Mouse (Mus musculus): Measurements from ENCODE around the gene Slc25a45.

Gene Slc25a45

DNA sequence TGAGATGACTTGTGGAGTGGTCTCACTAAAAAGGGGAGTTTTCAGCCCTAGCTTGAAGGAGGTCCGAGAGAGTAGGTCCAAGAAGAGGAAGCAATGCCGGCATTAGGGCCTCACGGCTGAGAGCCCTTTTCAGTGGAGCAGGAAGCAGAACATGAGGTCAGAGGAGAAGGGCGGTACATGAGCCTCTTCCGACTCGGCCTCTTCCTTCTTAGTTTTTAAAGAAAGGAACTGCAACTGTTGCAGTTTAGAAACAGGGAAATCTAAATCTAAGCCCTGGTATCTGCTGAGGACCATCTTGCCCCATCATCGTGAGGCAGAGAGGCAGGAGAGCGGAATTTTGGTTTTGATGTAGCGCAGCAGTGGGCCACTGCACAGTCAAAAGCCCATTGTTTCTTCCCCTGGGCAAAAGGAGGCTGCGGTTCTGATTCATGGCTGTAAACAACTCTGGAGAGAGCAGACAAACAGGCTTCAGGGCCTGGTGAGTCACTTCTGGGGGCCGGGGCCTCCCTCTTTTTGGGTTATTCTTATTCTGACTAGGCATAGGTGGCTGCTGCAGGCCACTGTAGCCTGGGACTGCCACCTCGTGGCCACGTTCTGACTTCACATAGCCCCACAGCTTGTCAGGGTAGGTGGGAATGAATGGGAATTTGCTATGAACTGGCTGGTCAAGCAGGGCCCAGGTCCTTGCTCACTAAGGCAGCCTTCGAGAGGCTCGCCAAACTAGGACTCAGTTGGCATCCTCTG is at the start of gene Slc25a45:
Slc25a45 (plus strand) TSS at position 191 of the 744 bp plus-strand sequence.
- TF ChIP-seq GATA4 (IDR thresholded peaks at IDR 0.05; ENCODE audit: insufficient replicate concordance, low read length), result no peak

DNA sequence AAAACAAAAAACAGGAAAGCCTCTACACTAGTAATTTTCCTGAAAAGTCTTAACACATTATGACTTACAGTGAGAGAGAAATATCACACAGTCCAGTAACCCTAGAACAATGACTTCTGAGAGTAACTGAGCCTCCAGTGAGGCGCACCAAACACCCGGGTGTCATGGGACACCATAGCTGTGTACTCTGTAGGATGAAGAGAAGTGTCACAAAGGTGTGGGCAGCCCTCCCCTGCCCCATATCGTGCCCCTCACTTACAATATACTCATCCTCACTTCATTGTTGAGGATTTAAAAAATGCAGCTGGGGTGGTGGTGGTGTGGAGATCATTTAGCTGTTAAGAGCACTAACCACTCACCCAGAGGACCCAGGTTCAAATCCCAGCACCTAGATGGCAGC is 49.5 kb upstream of the Slc25a45 start:
- no peak for TF ChIP-seq GATA4 (IDR thresholded peaks at IDR 0.05; ENCODE audit: insufficient replicate concordance, low read length)

DNA sequence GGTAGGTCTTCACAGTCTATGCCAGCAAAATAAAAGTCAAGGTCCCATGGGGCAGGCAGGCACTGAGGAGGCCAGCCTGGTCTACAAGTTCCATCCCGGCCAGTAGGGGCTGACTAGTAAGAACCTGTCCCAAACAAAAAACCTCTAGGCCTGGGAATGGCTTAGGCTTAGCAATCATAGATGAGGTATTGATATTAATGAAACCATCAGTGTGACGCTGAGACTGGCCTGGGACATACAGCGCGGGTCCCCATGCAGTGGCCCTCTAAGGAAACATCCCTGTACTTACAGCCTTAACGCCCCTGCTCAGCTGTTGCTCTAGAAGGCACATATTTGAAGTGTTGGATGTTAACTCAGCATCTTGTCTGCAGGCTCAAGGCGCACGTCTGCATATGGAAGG is 48.7 kb upstream of the Slc25a45 start:
- TF ChIP-seq GATA4 (IDR thresholded peaks at IDR 0.05; ENCODE audit: insufficient replicate concordance, low read length), result no peak

DNA sequence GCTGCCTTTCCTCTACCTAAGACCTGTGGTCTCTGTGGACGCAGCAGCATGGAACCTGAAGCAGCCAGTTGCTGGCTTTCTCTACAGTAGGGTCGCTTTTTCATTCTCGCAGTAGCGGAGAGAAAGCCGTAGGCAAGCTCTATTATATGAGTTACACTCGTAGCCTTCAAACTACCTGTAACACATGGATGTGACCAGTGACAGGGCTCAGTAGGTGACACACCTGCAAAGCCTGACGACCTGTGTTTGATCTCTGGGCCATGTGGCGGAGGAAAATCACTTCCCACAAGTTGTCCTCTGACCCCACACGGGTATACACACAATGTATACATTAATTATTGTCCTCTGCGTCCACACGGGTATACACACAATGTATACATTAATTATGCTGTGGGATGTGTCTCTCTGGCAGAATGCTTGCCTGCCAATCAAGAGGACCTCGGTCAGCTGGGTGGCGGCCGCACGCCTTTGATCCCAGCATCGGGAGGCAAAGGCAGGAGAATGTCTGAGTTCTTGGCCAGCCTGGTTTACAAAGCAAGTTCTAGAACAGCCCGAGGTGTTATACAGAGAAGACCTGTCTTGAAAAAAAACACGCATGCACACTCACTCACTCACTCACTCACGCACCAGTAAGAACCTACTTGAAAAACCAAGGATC is 47.5 kb upstream of the Slc25a45 start:
- TF ChIP-seq GATA4 (IDR thresholded peaks at IDR 0.05; ENCODE audit: insufficient replicate concordance, low read length), result no peak

DNA sequence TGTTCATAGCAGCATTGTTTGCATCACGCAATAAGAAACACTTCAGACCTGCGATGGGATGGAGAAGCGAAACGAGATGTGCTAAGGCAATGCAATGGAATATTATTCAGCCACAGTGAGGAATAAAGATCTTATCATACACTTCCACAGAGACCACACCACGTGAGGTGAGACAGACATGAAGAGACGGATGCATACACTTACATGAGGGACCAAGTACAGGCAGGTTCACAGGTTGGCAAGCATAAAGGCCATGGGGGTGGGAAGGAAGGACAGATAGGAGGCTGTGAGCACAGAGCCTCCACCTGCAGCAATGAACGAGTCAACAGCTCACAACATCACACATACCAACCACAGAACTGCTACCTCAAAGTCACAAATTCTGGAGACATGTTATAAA is 46.8 kb upstream of the Slc25a45 start:
- TF ChIP-seq GATA4 (IDR thresholded peaks at IDR 0.05; ENCODE audit: insufficient replicate concordance, low read length), result no peak

DNA sequence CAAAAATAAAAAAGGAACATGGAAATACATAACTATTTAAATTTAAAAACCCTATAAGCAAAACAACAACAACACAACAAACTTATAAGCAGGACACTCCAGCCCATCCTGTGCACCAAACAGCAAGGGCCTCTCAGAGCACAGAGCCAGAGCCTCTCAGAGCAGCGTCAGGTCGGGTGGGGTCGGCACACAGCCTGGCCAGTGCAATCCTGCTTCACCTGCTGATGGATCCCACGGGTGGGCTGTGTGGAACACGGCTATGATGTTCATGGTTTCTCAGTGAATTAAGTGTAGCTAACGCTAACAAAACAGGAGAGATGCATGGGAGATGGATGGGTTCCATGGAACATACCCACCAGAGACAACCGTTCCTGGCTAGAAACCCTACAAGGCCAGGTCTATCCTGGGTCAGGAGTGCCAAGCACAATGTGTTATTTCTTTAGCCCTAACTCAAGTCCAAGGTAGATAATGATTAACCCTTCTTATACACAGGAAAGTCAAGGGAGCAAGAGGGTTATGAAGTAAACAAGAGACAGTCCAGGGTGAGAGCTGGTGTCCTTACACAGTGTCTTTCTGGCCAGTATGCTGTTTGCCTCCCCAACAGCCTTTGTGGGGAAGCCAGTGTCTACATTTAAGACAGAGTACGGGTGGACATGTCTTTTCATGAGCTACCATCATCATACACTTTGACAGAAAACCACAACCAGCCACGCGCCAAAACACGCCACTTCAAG is 46.2 kb upstream of the Slc25a45 start:
- TF ChIP-seq GATA4 (IDR thresholded peaks at IDR 0.05; ENCODE audit: insufficient replicate concordance, low read length), result no peak

DNA sequence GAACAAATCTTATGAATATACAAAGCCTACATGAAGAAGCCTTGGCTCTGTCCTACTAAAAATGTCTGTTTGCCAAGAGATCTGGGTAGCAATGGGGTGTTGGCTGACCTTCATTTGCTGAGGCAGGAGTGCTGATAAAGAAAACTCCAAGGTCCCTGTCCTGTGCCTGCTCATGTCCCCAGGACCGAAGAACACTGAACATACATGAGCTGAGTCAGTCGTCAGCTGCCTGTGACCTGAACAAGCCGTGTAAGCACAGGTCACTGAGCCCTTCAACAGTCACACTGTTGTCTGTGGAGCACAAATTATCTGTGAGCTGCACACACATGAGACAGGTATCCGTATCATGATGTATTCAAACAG is 45.7 kb upstream of the Slc25a45 start:
- TF ChIP-seq GATA4 (IDR thresholded peaks at IDR 0.05; ENCODE audit: insufficient replicate concordance, low read length), result no peak; the same call in 1 of the 2 replicates

DNA sequence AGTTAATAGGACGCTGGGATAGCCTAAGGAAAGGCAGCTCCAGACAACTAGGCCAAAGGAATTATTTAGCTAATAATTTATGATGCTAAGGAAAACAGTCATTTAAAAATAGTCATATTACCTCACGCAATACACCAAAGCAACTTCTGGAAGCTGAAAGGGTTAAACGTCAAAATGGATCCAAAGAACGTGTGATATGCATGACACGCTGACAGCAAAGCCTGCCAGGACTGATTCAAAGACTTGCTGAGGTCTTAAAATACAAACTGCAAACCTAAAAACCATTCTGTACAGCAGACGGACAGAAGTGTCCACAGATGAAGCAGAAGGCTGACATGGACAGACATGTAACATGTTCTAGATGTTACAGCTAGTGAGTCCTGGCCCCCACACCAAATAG is 45.3 kb upstream of the Slc25a45 start:
- no peak for TF ChIP-seq GATA4 (IDR thresholded peaks at IDR 0.05; ENCODE audit: insufficient replicate concordance, low read length)

DNA sequence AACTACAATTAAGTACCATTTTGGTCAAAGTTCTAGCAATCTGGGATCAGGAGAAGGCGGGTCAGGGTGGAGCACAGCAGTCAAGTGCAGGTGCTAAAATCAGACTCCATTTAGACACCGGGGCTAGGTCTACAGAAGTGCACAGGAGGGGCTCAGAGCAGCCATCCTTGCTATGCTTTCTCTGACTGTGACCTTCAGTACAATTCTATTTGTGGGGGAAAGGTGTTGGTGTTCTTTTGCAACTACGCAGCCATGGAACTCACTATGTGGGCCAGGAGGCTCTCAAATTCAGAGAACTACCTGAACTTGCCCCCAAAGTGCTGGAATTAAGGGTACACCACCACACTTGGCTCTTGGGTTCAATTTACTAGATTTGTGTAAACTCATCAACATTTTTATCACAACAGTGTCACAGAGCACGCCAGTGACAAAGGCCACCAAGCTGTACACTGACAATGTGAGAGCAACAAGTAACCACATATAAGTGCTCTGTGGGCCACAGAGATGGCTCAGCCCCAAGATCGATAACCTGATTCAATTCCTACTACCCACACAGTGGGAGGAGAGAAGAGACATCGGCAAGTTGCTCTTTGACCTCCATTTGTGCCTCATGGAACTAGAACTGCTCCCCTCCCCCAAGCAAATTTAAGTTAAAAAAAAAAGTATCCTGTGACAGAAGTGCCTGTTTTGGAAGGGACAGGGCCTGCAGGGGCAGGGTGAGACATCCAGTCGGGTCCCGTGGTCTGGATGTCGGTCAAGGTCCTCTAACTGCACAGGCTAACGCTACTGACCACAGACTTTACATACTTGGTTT is 44.1 kb upstream of the Slc25a45 start:
- TF ChIP-seq GATA4 (IDR thresholded peaks at IDR 0.05; ENCODE audit: insufficient replicate concordance, low read length), result no peak

DNA sequence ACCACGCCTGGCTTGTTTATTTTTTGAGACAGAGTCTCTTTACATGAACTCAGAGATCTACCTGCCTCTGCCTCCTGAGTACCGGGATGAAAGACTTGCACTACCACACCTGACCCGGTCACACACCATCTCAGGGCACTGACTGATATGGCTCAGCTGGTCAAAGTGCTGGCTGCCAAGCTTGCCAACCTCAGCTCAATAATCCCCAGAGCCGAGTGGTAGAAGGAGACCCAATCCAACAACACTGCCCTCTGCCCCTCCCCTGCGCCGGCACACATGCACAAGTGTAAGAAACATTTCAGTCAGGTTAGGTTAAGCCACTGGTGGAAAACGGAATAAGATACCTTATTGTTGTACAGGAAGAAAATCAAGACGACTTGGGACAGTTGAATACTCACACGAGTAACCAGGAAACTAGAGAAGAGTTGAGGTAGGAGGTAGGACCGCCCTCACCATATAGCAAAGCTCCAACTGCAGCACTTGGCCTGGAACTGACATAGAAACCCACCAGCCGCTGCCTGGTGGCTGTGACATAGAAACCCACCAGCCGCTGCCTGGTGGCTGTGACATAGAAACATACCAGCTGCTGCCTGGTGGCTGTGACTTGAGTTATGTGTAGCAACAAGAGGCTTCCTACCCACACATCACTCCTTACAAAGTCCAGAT is 43.2 kb upstream of the Slc25a45 start:
- TF ChIP-seq GATA4 (IDR thresholded peaks at IDR 0.05; ENCODE audit: insufficient replicate concordance, low read length), result peak; percentile 79; the same call in 1 of the 2 replicates

DNA sequence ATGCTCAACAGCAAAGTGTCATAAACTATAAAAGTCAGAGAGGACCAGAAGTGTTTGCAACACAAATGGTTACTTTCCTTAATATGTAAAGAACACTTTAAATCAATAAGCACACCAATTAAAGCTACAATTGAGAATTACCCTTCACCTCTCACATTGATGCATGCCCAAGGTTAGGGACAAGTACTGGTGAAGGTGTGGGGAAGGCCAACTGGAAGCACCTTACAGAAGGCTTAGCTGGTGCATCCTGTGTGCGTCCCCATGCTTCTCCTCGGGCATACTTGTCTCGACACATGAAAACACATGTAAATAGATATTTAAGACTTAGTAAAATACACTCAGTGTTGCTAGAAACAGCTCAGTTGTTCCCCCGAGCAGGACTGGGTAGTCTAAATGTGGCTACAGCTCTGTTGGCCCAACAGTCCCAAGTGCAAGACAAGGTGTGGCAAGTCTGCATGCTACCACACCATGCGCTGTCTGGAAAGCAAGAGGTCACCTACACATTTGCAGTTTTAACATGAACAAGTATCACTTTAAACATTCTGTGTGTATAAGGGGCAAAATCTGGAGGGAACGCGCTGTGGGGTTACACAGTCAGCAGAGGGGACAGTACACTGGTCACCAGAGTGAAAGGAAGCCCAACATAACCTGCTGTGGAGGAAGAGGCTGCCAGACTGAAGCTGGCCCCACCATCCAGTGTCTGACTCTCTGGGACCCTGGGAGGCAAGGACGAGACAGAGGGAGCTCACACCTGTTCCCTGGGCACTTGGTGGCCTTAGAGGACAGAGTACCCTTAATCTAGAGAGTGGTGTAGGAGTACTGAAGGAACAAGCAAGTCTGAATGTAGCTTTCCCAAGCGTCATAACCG is 42.3 kb upstream of the Slc25a45 start:
- TF ChIP-seq GATA4 (IDR thresholded peaks at IDR 0.05; ENCODE audit: insufficient replicate concordance, low read length), result no peak

DNA sequence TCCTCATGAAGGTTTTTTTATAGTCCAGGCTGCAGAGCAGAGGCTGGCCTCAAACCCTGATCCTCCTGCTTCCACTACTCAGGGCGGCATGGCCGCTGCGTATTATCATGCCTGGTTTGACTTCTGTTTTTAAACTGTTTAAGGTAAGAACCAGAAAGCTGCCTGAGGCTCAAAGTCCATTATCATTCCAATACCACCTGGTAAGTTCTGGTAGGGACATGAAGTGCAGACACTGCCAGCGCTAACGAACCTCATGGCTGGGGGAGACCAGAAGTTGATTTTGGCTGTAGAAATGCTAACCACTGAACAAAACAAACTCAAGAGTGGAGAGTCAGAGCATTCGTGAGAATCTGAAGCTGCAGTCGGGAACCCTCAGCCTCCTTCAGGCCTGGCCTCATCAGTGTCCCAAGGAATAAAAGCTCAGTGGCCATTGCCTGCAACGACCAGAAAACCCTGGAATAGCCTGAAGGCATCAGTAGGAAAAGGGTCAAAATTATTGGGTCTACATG is 41.6 kb upstream of the Slc25a45 start:
- no peak for TF ChIP-seq GATA4 (IDR thresholded peaks at IDR 0.05; ENCODE audit: insufficient replicate concordance, low read length)

DNA sequence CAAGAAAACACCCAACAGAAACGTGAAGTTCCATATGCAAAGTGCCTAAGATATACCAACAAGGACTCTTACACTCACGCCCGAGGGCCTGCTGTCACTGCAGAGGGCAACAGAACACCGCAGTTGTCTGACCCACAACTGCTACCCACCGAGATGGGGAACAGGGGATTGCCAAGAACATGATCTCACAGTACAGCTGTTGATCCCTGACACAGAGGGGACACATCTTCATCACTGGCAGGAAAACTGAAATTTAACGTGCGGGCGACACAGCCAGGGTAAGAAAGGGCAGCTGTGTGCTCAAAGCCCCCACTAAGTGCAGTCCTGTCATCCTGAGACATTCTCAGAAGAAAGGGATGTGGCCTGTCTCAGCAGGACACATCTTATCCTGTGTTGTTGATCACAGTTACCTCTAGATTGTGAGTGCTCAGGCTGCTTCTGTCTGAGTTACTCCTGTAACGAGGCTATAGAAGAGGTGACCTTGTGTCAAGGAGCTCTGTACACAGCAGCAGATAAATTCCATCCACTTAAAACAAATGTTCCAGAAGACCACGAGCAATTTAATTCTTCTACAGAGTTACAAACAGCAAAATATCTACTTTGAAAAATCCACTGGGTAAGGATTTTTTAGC is 40.6 kb upstream of the Slc25a45 start:
- TF ChIP-seq GATA4 (IDR thresholded peaks at IDR 0.05; ENCODE audit: insufficient replicate concordance, low read length), result no peak
